ENCODE assay signal across 8 mouse cellular contexts in genomic region chr13:80881722-80882500, GRCm38 (mm10). TPM values are rescaled to one million over a fixed set of nuclear protein-coding genes. Genes with fewer than 3 reads are reported as not detected.
DNase-seq lines count a peak whose midpoint lies in the region; ATAC-seq lines count a peak whose summit lies in the region.

No protein-coding gene starts in this region.

- H3K9ac ChIP-seq in embryonic facial prominence, embryonic 13.5 days: no peak overlapping the region

- H3K27me3 ChIP-seq in embryonic facial prominence, embryonic 13.5 days: no peaks in the 10 kb centered on the region; the same call in 1 of the 2 replicates
- no peaks in the 10 kb centered on the region for H3K27me3 ChIP-seq in splenic B cell, adult 2 months (ENCODE audit: control insufficient read depth, insufficient read depth, low read length, poor library complexity, severe bottlenecking)

- no peaks in the 10 kb centered on the region for H3K36me3 ChIP-seq in embryonic facial prominence, embryonic 13.5 days
- H3K36me3 ChIP-seq in splenic B cell, adult 2 months (ENCODE audit: control insufficient read depth, insufficient read depth, low read length, poor library complexity, severe bottlenecking): no peaks in the 10 kb centered on the region

- 22% methylated on average over 6 of the region's 6 CpGs for WGBS in embryonic facial prominence, embryonic 13.5 days

- peak overlapping the region; percentile 100 for H3K27ac ChIP-seq in embryonic facial prominence, embryonic 13.5 days

- intact Hi-C loops in heart, postnatal 25 days (cut with DNase I): loop anchor here (1.0 to 10.0 kb wide), 8 partner anchors 59 to 900 kb away; partner anchors contain the start of genes Cetn3 and Lysmd3

- no peaks in the 10 kb centered on the region for H3K4me1 ChIP-seq in embryonic facial prominence, embryonic 13.5 days

- ATAC-seq in activated CD4-positive, CD25-positive, alpha-beta regulatory T cell, adult 4 months: peak; percentile 26
- no peak for ATAC-seq in embryonic facial prominence, embryonic 13.5 days (ENCODE audit: insufficient number of reproducible peaks, insufficient read depth, low FRiP score, low TSS enrichment, low read depth)
- ATAC-seq in megakaryocyte progenitor cell, adult 5-6 weeks (replicated peaks; ENCODE audit: poor library complexity): peak; percentile 29

- H3K4me3 ChIP-seq in embryonic facial prominence, embryonic 13.5 days: peak overlapping the region; percentile 86

- H3K9me3 ChIP-seq in embryonic facial prominence, embryonic 13.5 days: no peaks in the 10 kb centered on the region

- peak overlapping the region; percentile 59 for H3K4me2 ChIP-seq in embryonic facial prominence, embryonic 13.5 days

- peak; percentile 94 for DNase-seq in heart, adult 11 months
- DNase-seq in heart, postnatal 25 days (ENCODE audit: low spot score): no peak
- DNase-seq in heart, postnatal 4 days: peak; percentile 66
- peak; percentile 46 to 69 for DNase-seq in left cerebral cortex, adult 9 months (ENCODE audit: low spot score in 2 of 2)
- peak; percentile 92 for DNase-seq in splenic B cell, adult 2 months (ENCODE audit: low read depth, low spot score)

RNA-seq across cellular contexts. Expression of gene Arrdc3, which starts 1.3 kb away (rescaled TPM):
- total RNA-seq in heart, postnatal 25 days (2021): 10 to 100 TPM; 32.1 to 43.2 TPM
- polyA plus RNA-seq in activated CD4-positive, CD25-positive, alpha-beta regulatory T cell, adult 4 months (2017; shearing (Covaris generic)): 1 to 10 TPM; 5.1 to 8.6 TPM
- 52.8 and 58.2 TPM in 2 replicates for polyA plus RNA-seq in embryonic facial prominence, embryonic 13.5 days (2015; fragmentation: Nextera tagmentation; extraction: Ambion mirVana)
- total RNA-seq in heart, postnatal 4 days (2021): 10 to 100 TPM; 44.2 to 46.4 TPM
- total RNA-seq in megakaryocyte progenitor cell, adult 5-6 weeks (2015): 17.5 and 28.3 TPM in 2 replicates
- 30.9 and 44.2 TPM in 2 replicates for total RNA-seq in megakaryocyte progenitor cell, adult 5-6 weeks (2017)
